Mouse (Mus musculus): ENCODE results near the gene Gspt1. TPM values are rescaled to one million over a fixed set of nuclear protein-coding genes. Genes with fewer than 3 reads are reported as not detected.
A peak's percentile ranks its signal among the peaks of the same experiment; 100 is the strongest.

Gspt1 gene
- polyA plus RNA-seq, 1 experiment from 2014 or later, result 44.6 TPM

- Histone ChIP-seq H3K9me3 (ENCODE audit: control insufficient read depth, low read length) (no peaks in the 10 kb centered on the region), H3K4me3 (ENCODE audit: low read depth, low read length) (no peak overlapping the region), H3K4me1 (replicated peaks; ENCODE audit: control insufficient read depth, insufficient read depth) (no peaks in the 10 kb centered on the region), H3K27me3 (ENCODE audit: control insufficient read depth, insufficient read depth, low read length) (no peaks in the 10 kb centered on the region), H3K4me2 (replicated peaks; ENCODE audit: low read depth) (no peak overlapping the region), H3K27ac (replicated peaks) (no peak overlapping the region), H3K9ac (ENCODE audit: low read length) (no peak overlapping the region), H3K36me3 (ENCODE audit: control insufficient read depth, insufficient read depth, low read length) (no peaks in the 10 kb centered on the region)
- no peak for DNase-seq (ENCODE audit: low spot score)
- TF ChIP-seq CTCF (IDR thresholded peaks at IDR 0.05; ENCODE audit: low read depth) (no peak), EP300 (optimal IDR thresholded peaks at IDR 0.05) (no peak)
- WGBS, result 63% methylated on average over 2 of the region's 2 CpGs
- no peak for ATAC-seq (ENCODE audit: low FRiP score, low TSS enrichment)
These were observed 76.7 kb downstream of the Gspt1 start for GRCm38 (mm10) chr16:11177404-11177803.

GRCm38 (mm10) chr16:11176884-11177244, 77.3 kb downstream of the Gspt1 start:
- TF ChIP-seq CTCF (IDR thresholded peaks at IDR 0.05; ENCODE audit: low read depth) (no peak), EP300 (optimal IDR thresholded peaks at IDR 0.05) (no peak)
- Histone ChIP-seq H3K27ac (replicated peaks) (no peak overlapping the region; the same call in 1 of the 2 replicates), H3K4me1 (replicated peaks; ENCODE audit: control insufficient read depth, insufficient read depth) (no peaks in the 10 kb centered on the region), H3K27me3 (ENCODE audit: control insufficient read depth, insufficient read depth, low read length) (no peaks in the 10 kb centered on the region), H3K4me3 (ENCODE audit: low read depth, low read length) (peak overlapping the region; percentile 99), H3K36me3 (ENCODE audit: control insufficient read depth, insufficient read depth, low read length) (no peaks in the 10 kb centered on the region), H3K4me2 (replicated peaks; ENCODE audit: low read depth) (peak overlapping the region; percentile 70), H3K9me3 (ENCODE audit: control insufficient read depth, low read length) (no peaks in the 10 kb centered on the region), H3K9ac (ENCODE audit: low read length) (peak overlapping the region; percentile 93)
- WGBS, result 4% methylated on average over 4 of the region's 4 CpGs
- ATAC-seq (ENCODE audit: low FRiP score, low TSS enrichment), result no peak
- no peak for DNase-seq (ENCODE audit: low spot score)

- no peaks in the 10 kb centered on the region for H3K36me3 ChIP-seq (ENCODE audit: control insufficient read depth, insufficient read depth, low read length)
- peak; percentile 95 for DNase-seq (ENCODE audit: low spot score)
- H3K4me2 ChIP-seq (replicated peaks; ENCODE audit: low read depth), result peak within 1 kb of the TSS; percentile 70
- peak; percentile 77 for TF ChIP-seq CTCF (IDR thresholded peaks at IDR 0.05; ENCODE audit: low read depth)
- no peak for TF ChIP-seq EP300 (optimal IDR thresholded peaks at IDR 0.05)
- H3K4me3 ChIP-seq (ENCODE audit: low read depth, low read length), result peak within 1 kb of the TSS; percentile 99
- H3K4me1 ChIP-seq (replicated peaks; ENCODE audit: control insufficient read depth, insufficient read depth), result no peaks in the 10 kb centered on the region
- WGBS, result under 1% methylated on average over 57 of the region's 57 CpGs
- peak within 1 kb of the TSS; percentile 93 for H3K9ac ChIP-seq (ENCODE audit: low read length)
- peak within 1 kb of the TSS; percentile 96 for H3K27ac ChIP-seq (replicated peaks)
- H3K9me3 ChIP-seq (ENCODE audit: control insufficient read depth, low read length), result no peaks in the 10 kb centered on the region
- no peaks in the 10 kb centered on the region for H3K27me3 ChIP-seq (ENCODE audit: control insufficient read depth, insufficient read depth, low read length)
- peak; percentile 97 for ATAC-seq (ENCODE audit: low FRiP score, low TSS enrichment)
These were observed 77.8 kb downstream of the Gspt1 start, which contains the start of gene Zc3h7a for GRCm38 (mm10) chr16:11176208-11176883. Gene Zc3h7a, minus strand, starts transcription at chr16:11176393.

GRCm38 (mm10) chr16:11175489-11176207, 78.5 kb downstream of the Gspt1 start:
- Histone ChIP-seq H3K36me3 (ENCODE audit: control insufficient read depth, insufficient read depth, low read length) (no peaks in the 10 kb centered on the region), H3K27me3 (ENCODE audit: control insufficient read depth, insufficient read depth, low read length) (no peaks in the 10 kb centered on the region), H3K9ac (ENCODE audit: low read length) (peak overlapping the region; percentile 93), H3K27ac (replicated peaks) (peak overlapping the region; percentile 96), H3K4me2 (replicated peaks; ENCODE audit: low read depth) (peak overlapping the region; percentile 70), H3K9me3 (ENCODE audit: control insufficient read depth, low read length) (no peaks in the 10 kb centered on the region), H3K4me3 (ENCODE audit: low read depth, low read length) (peak overlapping the region; percentile 99), H3K4me1 (replicated peaks; ENCODE audit: control insufficient read depth, insufficient read depth) (no peaks in the 10 kb centered on the region)
- WGBS, result 0% methylated on average over 71 of the region's 72 CpGs
- TF ChIP-seq CTCF (IDR thresholded peaks at IDR 0.05; ENCODE audit: low read depth) (no peak), EP300 (optimal IDR thresholded peaks at IDR 0.05) (peak; percentile 40)
- peak; percentile 79 for DNase-seq (ENCODE audit: low spot score)
- peak; percentile 70 for ATAC-seq (ENCODE audit: low FRiP score, low TSS enrichment)

GRCm38 (mm10) chr16:11175100-11175488, 79.0 kb downstream of the Gspt1 start:
- peak overlapping the region; percentile 70 for H3K4me2 ChIP-seq (replicated peaks; ENCODE audit: low read depth)
- H3K4me1 ChIP-seq (replicated peaks; ENCODE audit: control insufficient read depth, insufficient read depth), result no peaks in the 10 kb centered on the region
- no peaks in the 10 kb centered on the region for H3K36me3 ChIP-seq (ENCODE audit: control insufficient read depth, insufficient read depth, low read length)
- DNase-seq (ENCODE audit: low spot score), result no peak
- no peak for ATAC-seq (ENCODE audit: low FRiP score, low TSS enrichment)
- peak overlapping the region; percentile 93 for H3K9ac ChIP-seq (ENCODE audit: low read length)
- H3K9me3 ChIP-seq (ENCODE audit: control insufficient read depth, low read length), result no peaks in the 10 kb centered on the region
- 9% methylated on average over 9 of the region's 9 CpGs for WGBS
- no peaks in the 10 kb centered on the region for H3K27me3 ChIP-seq (ENCODE audit: control insufficient read depth, insufficient read depth, low read length)
- TF ChIP-seq EP300 (optimal IDR thresholded peaks at IDR 0.05) (no peak), CTCF (IDR thresholded peaks at IDR 0.05; ENCODE audit: low read depth) (no peak)
- H3K4me3 ChIP-seq (ENCODE audit: low read depth, low read length), result peak overlapping the region; percentile 99
- H3K27ac ChIP-seq (replicated peaks), result peak overlapping the region; percentile 96

GRCm38 (mm10) chr16:11174671-11175081, 79.4 kb downstream of the Gspt1 start:
- H3K4me1 ChIP-seq (replicated peaks; ENCODE audit: control insufficient read depth, insufficient read depth), result no peaks in the 10 kb centered on the region
- TF ChIP-seq CTCF (IDR thresholded peaks at IDR 0.05; ENCODE audit: low read depth) (peak; percentile 81), EP300 (optimal IDR thresholded peaks at IDR 0.05) (no peak)
- H3K9ac ChIP-seq (ENCODE audit: low read length), result peak overlapping the region; percentile 93; the same call in 1 of the 2 replicates
- peak overlapping the region; percentile 96 for H3K27ac ChIP-seq (replicated peaks)
- H3K4me2 ChIP-seq (replicated peaks; ENCODE audit: low read depth), result peak overlapping the region; percentile 70
- H3K9me3 ChIP-seq (ENCODE audit: control insufficient read depth, low read length), result no peaks in the 10 kb centered on the region
- no peaks in the 10 kb centered on the region for H3K27me3 ChIP-seq (ENCODE audit: control insufficient read depth, insufficient read depth, low read length)
- peak; percentile 76 for DNase-seq (ENCODE audit: low spot score)
- 10% methylated on average over 10 of the region's 10 CpGs for WGBS
- peak overlapping the region; percentile 99 for H3K4me3 ChIP-seq (ENCODE audit: low read depth, low read length)
- H3K36me3 ChIP-seq (ENCODE audit: control insufficient read depth, insufficient read depth, low read length), result no peaks in the 10 kb centered on the region
- no peak for ATAC-seq (ENCODE audit: low FRiP score, low TSS enrichment)
